Mouse (Mus musculus) myocyte (in vitro differentiated cells): Measurements from ENCODE around the gene Fam107b. TPM values are rescaled to one million over a fixed set of nuclear protein-coding genes. Genes with fewer than 3 reads are reported as not detected.

ENCODE experiments used
- H3K27me3 ChIP-seq: one replicate; pipeline ENCODE4 v1.6.1; 2011; ENCODE audit not compliant: control insufficient read depth, insufficient read depth, insufficient read length
- H3K36me3 ChIP-seq: one replicate; pipeline ENCODE4 v1.6.1; 2011; ENCODE audit not compliant: control insufficient read depth, insufficient read depth
- H3K4me2 ChIP-seq: one replicate; pipeline ENCODE4 v1.6.1; 2011; ENCODE audit warnings: low read depth, control low read depth
- H3K4me3 ChIP-seq: one replicate; pipeline ENCODE4 v1.5.1; 2011; ENCODE audit warnings: mild to moderate bottlenecking, control low read depth, moderate library complexity
- H3K79me2 ChIP-seq: one replicate; pipeline ENCODE4 v1.6.1; 2011; ENCODE audit not compliant: control insufficient read depth, insufficient read depth
- H3ac ChIP-seq: one replicate; pipeline ENCODE4 v1.6.1; 2011; ENCODE audit not compliant: control insufficient read depth, insufficient read length
- CEBPB ChIP-seq: IDR thresholded peaks from 2 replicates; pipeline ENCODE4 v1.6.1; 2011; ENCODE audit warnings: mild to moderate bottlenecking, moderate library complexity; ENCODE audit not compliant: poor library complexity, insufficient read depth, severe bottlenecking
- E2F4 ChIP-seq: IDR thresholded peaks from one replicate; pipeline ENCODE4 v1.6.1; 2011; ENCODE audit warnings: mild to moderate bottlenecking, control low read depth, moderate library complexity; ENCODE audit not compliant: insufficient read depth
- MAX ChIP-seq: IDR thresholded peaks from one replicate; pipeline ENCODE4 v1.6.1; 2011; ENCODE audit warnings: low read depth, mild to moderate bottlenecking, control low read depth
- MYOD1 ChIP-seq, 3 experiments: IDR thresholded peaks; one replicate each; pipeline ENCODE4 v1.6.1; 2011; ENCODE audit warnings: control low read depth in 2 of 3, low read depth in 2 of 3, mild to moderate bottlenecking in 2 of 3, moderate library complexity in 1 of 3; ENCODE audit not compliant: insufficient read length in 2 of 3, control insufficient read depth in 1 of 3
- MYOG ChIP-seq, 3 experiments: IDR thresholded peaks; one replicate each; pipeline ENCODE4 v1.6.1; 2011; ENCODE audit warnings: control low read depth in 2 of 3, low read depth in 2 of 3, mild to moderate bottlenecking in 2 of 3; ENCODE audit not compliant: insufficient read length in 2 of 3, control insufficient read depth in 1 of 3, insufficient read depth in 1 of 3
- POLR2A ChIP-seq: IDR thresholded peaks from one replicate; pipeline ENCODE4 v1.6.1; 2011; ENCODE audit warnings: low read depth, mild to moderate bottlenecking, control low read depth, moderate library complexity; ENCODE audit not compliant: insufficient read length
- POLR2AphosphoS2 ChIP-seq: IDR thresholded peaks from one replicate; pipeline ENCODE4 v1.6.1; 2011; ENCODE audit warnings: low read depth, control low read depth; ENCODE audit not compliant: insufficient read length
- REST ChIP-seq: IDR thresholded peaks from one replicate; pipeline ENCODE4 v1.6.1; 2011; ENCODE audit warnings: mild to moderate bottlenecking, control low read depth, moderate library complexity; ENCODE audit not compliant: insufficient read depth, insufficient read length
- SRF ChIP-seq: IDR thresholded peaks from one replicate; pipeline ENCODE4 v1.6.1; 2011; ENCODE audit warnings: low read depth; ENCODE audit not compliant: control insufficient read depth, insufficient read length
- TCF12 ChIP-seq: IDR thresholded peaks from one replicate; pipeline ENCODE4 v1.6.1; 2011; ENCODE audit warnings: mild to moderate bottlenecking, control low read depth; ENCODE audit not compliant: poor library complexity, insufficient read depth, severe bottlenecking
- TCF3 ChIP-seq: IDR thresholded peaks from one replicate; pipeline ENCODE4 v1.6.1; 2011; ENCODE audit warnings: low read depth, control low read depth; ENCODE audit not compliant: insufficient read length
- USF1 ChIP-seq: IDR thresholded peaks from one replicate; pipeline ENCODE4 v1.6.1; 2011; ENCODE audit warnings: low read depth, mild to moderate bottlenecking, control low read depth, moderate library complexity
- polyA plus RNA-seq: library from polyadenylated mRNA; unstranded; fragments of >200 nt; fragmentation: generic; extraction: Trizol; gene quantifications from one replicate; pipeline ENCODE4 v1.2.1, GENCODE M21; 2012; ENCODE audit warnings: missing spikeins

The Fam107b gene
- polyA plus RNA-seq, 1 experiment: 10.0 TPM

- Histone ChIP-seq H3K27me3 (peaks cover 4% of the 10 kb centered on the region), H3ac (no peak overlapping the region), H3K4me3 (no peak overlapping the region), H3K4me2 (no peak overlapping the region), H3K79me2 (no peaks in the 10 kb centered on the region), H3K36me3 (no peaks in the 10 kb centered on the region)
- TF ChIP-seq POLR2A (no peak), MYOD1 (IDR thresholded peaks at IDR 0.05; ENCODE audit: control insufficient read depth in 1 of 3, insufficient read length in 2 of 3, low read depth in 2 of 3) (no peak), CEBPB (no peak), TCF3 (no peak), SRF (no peak), MAX (no peak), TCF12 (no peak), POLR2AphosphoS2 (no peak), USF1 (no peak)
Observed at GRCm38 (mm10) chr2:3796543-3796942, 226.3 kb downstream of the Fam107b start.

GRCm38 (mm10) chr2:3799767-3800554 is 229.7 kb downstream of the Fam107b start:
- no peaks in the 10 kb centered on the region for H3K79me2 ChIP-seq
- H3ac ChIP-seq: no peak overlapping the region
- no peak for TF ChIP-seq POLR2A
- no peak for TF ChIP-seq TCF3
- no peak for TF ChIP-seq MYOD1 (IDR thresholded peaks at IDR 0.05; ENCODE audit: control insufficient read depth in 1 of 3, insufficient read length in 2 of 3, low read depth in 2 of 3)
- TF ChIP-seq E2F4: no peak
- no peak for TF ChIP-seq POLR2AphosphoS2
- no peak for TF ChIP-seq CEBPB
- TF ChIP-seq MYOG (IDR thresholded peaks at IDR 0.05; ENCODE audit: control insufficient read depth in 1 of 3, insufficient read depth in 1 of 3, insufficient read length in 2 of 3, low read depth in 2 of 3): no peak
- TF ChIP-seq MAX: no peak
- no peak for TF ChIP-seq TCF12
- TF ChIP-seq USF1: no peak
- TF ChIP-seq SRF: no peak
- no peak overlapping the region for H3K4me3 ChIP-seq
- H3K4me2 ChIP-seq: no peak overlapping the region
- peaks cover 4% of the 10 kb centered on the region for H3K27me3 ChIP-seq
- H3K36me3 ChIP-seq: no peaks in the 10 kb centered on the region

- Histone ChIP-seq H3K4me3 (no peak overlapping the region), H3ac (no peak overlapping the region), H3K4me2 (no peak overlapping the region), H3K27me3 (peaks cover 4% of the 10 kb centered on the region), H3K36me3 (no peaks in the 10 kb centered on the region), H3K79me2 (no peaks in the 10 kb centered on the region)
- TF ChIP-seq MYOD1 (IDR thresholded peaks at IDR 0.05; ENCODE audit: control insufficient read depth in 1 of 3, insufficient read length in 2 of 3, low read depth in 2 of 3) (no peak), E2F4 (no peak), TCF12 (no peak), SRF (no peak), POLR2A (no peak), TCF3 (no peak), REST (no peak), MYOG (IDR thresholded peaks at IDR 0.05; ENCODE audit: control insufficient read depth in 1 of 3, insufficient read depth in 1 of 3, insufficient read length in 2 of 3, low read depth in 2 of 3) (no peak), USF1 (no peak)
Observed at GRCm38 (mm10) chr2:3800555-3800878, 230.2 kb downstream of the Fam107b start.

- H3K27me3 ChIP-seq: no peaks in the 10 kb centered on the region
- TF ChIP-seq TCF3 (no peak), TCF12 (no peak), USF1 (no peak), REST (no peak), MAX (no peak), SRF (no peak), POLR2A (no peak), MYOD1 (IDR thresholded peaks at IDR 0.05; ENCODE audit: control insufficient read depth in 1 of 3, insufficient read length in 2 of 3, low read depth in 2 of 3) (no peak), MYOG (IDR thresholded peaks at IDR 0.05; ENCODE audit: control insufficient read depth in 1 of 3, insufficient read depth in 1 of 3, insufficient read length in 2 of 3, low read depth in 2 of 3) (no peak), CEBPB (no peak), POLR2AphosphoS2 (no peak), E2F4 (no peak)
- no peaks in the 10 kb centered on the region for H3K79me2 ChIP-seq
- no peaks in the 10 kb centered on the region for H3K36me3 ChIP-seq
- no peak overlapping the region for H3ac ChIP-seq
- no peak overlapping the region for H3K4me2 ChIP-seq
- no peak overlapping the region for H3K4me3 ChIP-seq
Observed at GRCm38 (mm10) chr2:3805742-3806141, 235.5 kb downstream of the Fam107b start.
